Mouse (Mus musculus) neural tube, embryonic 11.5 days (tissue): ENCODE results near the gene Dync1i1. TPM values are rescaled to one million over a fixed set of nuclear protein-coding genes. Genes with fewer than 3 reads are reported as not detected.

ENCODE experiments used
- ATAC-seq: fragments of 200-750 bp; cut with Nextera tagmentation; 2 replicates; pipeline ENCODE4 v1.8.0; 2017; ENCODE audit warnings: moderate number of reproducible peaks, mild to moderate bottlenecking, moderate TSS enrichment, moderate library complexity; ENCODE audit not compliant: insufficient read depth, low FRiP score, low TSS enrichment
- DNase-seq: peaks from one replicate; pipeline ENCODE4 v3.0.0-alpha.2; 2015; ENCODE audit warnings: low spot score
- H3K27ac ChIP-seq: fragments of 300-500 bp; sonication (generic); 2 replicates; pipeline ENCODE4 v1.5.1; 2014; ENCODE audit warnings: low read depth, mild to moderate bottlenecking, low read length
- H3K27me3 ChIP-seq: fragments of 300-500 bp; sonication (generic); 2 replicates; pipeline ENCODE4 v1.6.1; 2014; ENCODE audit warnings: mild to moderate bottlenecking, low read length, mixed read lengths; ENCODE audit not compliant: control insufficient read depth, insufficient read depth
- H3K36me3 ChIP-seq: fragments of 300-500 bp; sonication (generic); 2 replicates; pipeline ENCODE4 v1.6.1; 2014; ENCODE audit warnings: mild to moderate bottlenecking, low read length, moderate library complexity, mixed read lengths; ENCODE audit not compliant: control insufficient read depth, insufficient read depth
- H3K4me1 ChIP-seq: fragments of 300-500 bp; sonication (generic); 2 replicates; pipeline ENCODE4 v1.6.1; 2014; ENCODE audit warnings: low read length, mixed read lengths; ENCODE audit not compliant: control insufficient read depth, insufficient read depth
- H3K4me2 ChIP-seq: fragments of 300-500 bp; sonication (generic); 2 replicates; pipeline ENCODE4 v1.6.1; 2014; ENCODE audit warnings: low read depth, mild to moderate bottlenecking, moderate library complexity
- H3K4me3 ChIP-seq: fragments of 300-500 bp; sonication (generic); 2 replicates; pipeline ENCODE4 v1.5.1; 2014; ENCODE audit warnings: low read depth, low read length
- H3K9ac ChIP-seq: fragments of 300-500 bp; sonication (generic); 2 replicates; pipeline ENCODE4 v1.6.1; 2014; ENCODE audit warnings: mild to moderate bottlenecking, low read length
- H3K9me3 ChIP-seq: fragments of 300-500 bp; sonication (generic); 2 replicates; pipeline ENCODE4 v1.6.1; 2016; ENCODE audit warnings: low read length; ENCODE audit not compliant: control insufficient read depth
- WGBS: fragments of 180-500 bp; shearing (Covaris S2); extraction: QIAGEN DNeasy Blood & Tissue Kit; methylation state at CpG from one replicate; pipeline ENCODE4 v1.1.7; 2014; 5-methylcytosine and 5-hydroxymethylcytosine counted together
- polyA plus RNA-seq: library from polyadenylated mRNA; unstranded; fragments of >200 nt; fragmentation: Nextera tagmentation; extraction: Ambion mirVana; gene quantifications from 2 replicates; pipeline ENCODE4 v1.2.1, GENCODE M21; 2014

Dync1i1 gene
- polyA plus RNA-seq, 1 experiment from 2014 or later = 11.5 TPM

- H3K9ac ChIP-seq = no peak overlapping the region
- WGBS = 90% methylated on average over 1 of the region's 1 CpGs
- no peak for DNase-seq
- H3K36me3 ChIP-seq = no peaks in the 10 kb centered on the region
- no peaks in the 10 kb centered on the region for H3K27me3 ChIP-seq
- no peak for ATAC-seq
- H3K27ac ChIP-seq = no peak overlapping the region
- no peak overlapping the region for H3K4me3 ChIP-seq
- H3K9me3 ChIP-seq = no peaks in the 10 kb centered on the region
- peaks cover 6% of the 10 kb centered on the region; the same call in 1 of the 2 replicates for H3K4me1 ChIP-seq
- H3K4me2 ChIP-seq = no peak overlapping the region
Observed at GRCm38 (mm10) chr6:5723986-5724385, 1.5 kb upstream of the Dync1i1 start.

GRCm38 (mm10) chr6:5726237-5726670 lies 815 bp downstream of the Dync1i1 start:
- H3K4me2 ChIP-seq = peak overlapping the region; percentile 77
- WGBS = 8% methylated on average over 10 of the region's 10 CpGs
- no peak for DNase-seq
- H3K27me3 ChIP-seq = no peaks in the 10 kb centered on the region
- ATAC-seq = no peak
- H3K4me3 ChIP-seq = peak overlapping the region; percentile 44
- no peaks in the 10 kb centered on the region for H3K36me3 ChIP-seq
- peak overlapping the region; percentile 47 for H3K9ac ChIP-seq
- H3K9me3 ChIP-seq = no peaks in the 10 kb centered on the region
- no peak overlapping the region for H3K27ac ChIP-seq
- H3K4me1 ChIP-seq = peaks cover 6% of the 10 kb centered on the region; the same call in 1 of the 2 replicates

GRCm38 (mm10) chr6:5733217-5733616 lies 7.8 kb downstream of the Dync1i1 start:
- no peak overlapping the region for H3K4me3 ChIP-seq
- no peaks in the 10 kb centered on the region for H3K4me1 ChIP-seq
- no peaks in the 10 kb centered on the region for H3K36me3 ChIP-seq
- DNase-seq = no peak
- no peak overlapping the region for H3K4me2 ChIP-seq
- no peaks in the 10 kb centered on the region for H3K27me3 ChIP-seq
- ATAC-seq = no peak
- 87% methylated on average over 3 of the region's 3 CpGs for WGBS
- H3K9me3 ChIP-seq = no peaks in the 10 kb centered on the region
- no peak overlapping the region for H3K27ac ChIP-seq
- H3K9ac ChIP-seq = no peak overlapping the region

GRCm38 (mm10) chr6:5734398-5734797 lies 9.0 kb downstream of the Dync1i1 start:
- no peaks in the 10 kb centered on the region for H3K27me3 ChIP-seq
- H3K4me1 ChIP-seq = no peaks in the 10 kb centered on the region
- DNase-seq = no peak
- H3K4me2 ChIP-seq = no peak overlapping the region
- no peak overlapping the region for H3K9ac ChIP-seq
- H3K36me3 ChIP-seq = no peaks in the 10 kb centered on the region
- no peak overlapping the region for H3K27ac ChIP-seq
- no peaks in the 10 kb centered on the region for H3K9me3 ChIP-seq
- no peak overlapping the region for H3K4me3 ChIP-seq
- ATAC-seq = no peak

- no peaks in the 10 kb centered on the region for H3K27me3 ChIP-seq
- DNase-seq (no peak), ATAC-seq (no peak)
- H3K9me3 ChIP-seq = no peaks in the 10 kb centered on the region
- H3K36me3 ChIP-seq = no peaks in the 10 kb centered on the region
- H3K9ac ChIP-seq = no peak overlapping the region
- WGBS = 86% methylated on average over 1 of the region's 1 CpGs
- no peaks in the 10 kb centered on the region for H3K4me1 ChIP-seq
- H3K27ac ChIP-seq = no peak overlapping the region
- no peak overlapping the region for H3K4me2 ChIP-seq
- H3K4me3 ChIP-seq = no peak overlapping the region
Observed at GRCm38 (mm10) chr6:5734862-5735261, 9.4 kb downstream of the Dync1i1 start.

- H3K27ac ChIP-seq = no peak overlapping the region
- WGBS = 77% methylated on average over 7 of the region's 7 CpGs
Observed at GRCm38 (mm10) chr6:5739711-5740110, 14.3 kb downstream of the Dync1i1 start.

GRCm38 (mm10) chr6:5741395-5742032 lies 16.1 kb downstream of the Dync1i1 start:
- ATAC-seq (no peak), DNase-seq (no peak)
- H3K27me3 ChIP-seq = no peaks in the 10 kb centered on the region
- no peaks in the 10 kb centered on the region for H3K9me3 ChIP-seq
- H3K4me1 ChIP-seq = no peaks in the 10 kb centered on the region
- 91% methylated on average over 6 of the region's 6 CpGs for WGBS
- H3K36me3 ChIP-seq = no peaks in the 10 kb centered on the region
- H3K27ac ChIP-seq = no peak overlapping the region
- H3K4me2 ChIP-seq = no peak overlapping the region
- H3K4me3 ChIP-seq = no peak overlapping the region
- H3K9ac ChIP-seq = no peak overlapping the region

More at GRCm38 (mm10) chr6:5739711-5740110, 14.3 kb downstream of the Dync1i1 start:
- Histone ChIP-seq H3K27me3 (no peaks in the 10 kb centered on the region), H3K4me1 (no peaks in the 10 kb centered on the region), H3K36me3 (no peaks in the 10 kb centered on the region), H3K9me3 (no peaks in the 10 kb centered on the region), H3K4me2 (no peak overlapping the region), H3K9ac (no peak overlapping the region), H3K4me3 (no peak overlapping the region)
- DNase-seq = no peak
- no peak for ATAC-seq

- Histone ChIP-seq H3K27ac (no peak overlapping the region), H3K9me3 (no peaks in the 10 kb centered on the region), H3K4me1 (no peaks in the 10 kb centered on the region), H3K36me3 (no peaks in the 10 kb centered on the region), H3K4me2 (no peak overlapping the region), H3K4me3 (no peak overlapping the region), H3K9ac (no peak overlapping the region), H3K27me3 (no peaks in the 10 kb centered on the region)
- WGBS = 73% methylated on average over 6 of the region's 6 CpGs
- DNase-seq (no peak), ATAC-seq (no peak)
Observed at GRCm38 (mm10) chr6:5750079-5750711, 24.8 kb downstream of the Dync1i1 start.

- Histone ChIP-seq H3K27me3 (no peaks in the 10 kb centered on the region), H3K9ac (no peak overlapping the region), H3K4me1 (no peaks in the 10 kb centered on the region), H3K27ac (no peak overlapping the region), H3K9me3 (no peaks in the 10 kb centered on the region), H3K4me3 (no peak overlapping the region), H3K4me2 (no peak overlapping the region), H3K36me3 (no peaks in the 10 kb centered on the region)
- WGBS = 91% methylated on average over 16 of the region's 16 CpGs
- ATAC-seq = no peak
- DNase-seq = no peak
Observed at GRCm38 (mm10) chr6:5752128-5752527, 26.7 kb downstream of the Dync1i1 start.
